Mouse (Mus musculus): ENCODE measurements at regions not wholly inside any gene's neighbourhood (a gene's known extent, or its start where the extent isn't known, plus 50 kb on each side); places are given as distances from the start of the nearest gene placed in this dataset.

- DNase-seq (ENCODE audit: low spot score) (peak; percentile 66), ATAC-seq (ENCODE audit: low FRiP score, low read depth) (peak; percentile 37; the same call in 1 of the 2 replicates)
- Histone ChIP-seq H3K36me3 (ENCODE audit: control insufficient read depth, insufficient read depth, low read length) (no peaks in the 10 kb centered on the region), H3K4me2 (replicated peaks; ENCODE audit: low read depth, low read length, severe bottlenecking) (no peak overlapping the region), H3K27ac (replicated peaks; ENCODE audit: low read depth, low read length) (no peak overlapping the region), H3K27me3 (ENCODE audit: control insufficient read depth, insufficient read depth, low read length) (no peaks in the 10 kb centered on the region), H3K4me1 (ENCODE audit: control insufficient read depth, insufficient read depth, low read length) (no peaks in the 10 kb centered on the region), H3K4me3 (replicated peaks; ENCODE audit: low read length) (no peak overlapping the region), H3K9ac (ENCODE audit: low read depth, low read length, severe bottlenecking) (no peak overlapping the region), H3K9me3 (ENCODE audit: control insufficient read depth, low read length) (no peaks in the 10 kb centered on the region)
- WGBS, result 39% methylated on average over 6 of the region's 6 CpGs
- no peak for TF ChIP-seq POLR2A (IDR thresholded peaks at IDR 0.05; ENCODE audit: borderline replicate concordance, extremely low read depth, insufficient read depth, insufficient read length)
Measured at GRCm38 (mm10) chr16:42808864-42809263, 66.8 kb upstream of the Zbtb20 start.

- 0 out of 2 replicates have a peak, but pooled peaks cover 3% of the 10 kb centered on the region for H3K4me1 ChIP-seq (ENCODE audit: control insufficient read depth, insufficient read depth, low read length)
- TF ChIP-seq POLR2A (IDR thresholded peaks at IDR 0.05; ENCODE audit: borderline replicate concordance, extremely low read depth, insufficient read depth, insufficient read length), result no peak
- H3K9ac ChIP-seq (ENCODE audit: low read depth, low read length, severe bottlenecking), result no peak overlapping the region
- H3K27me3 ChIP-seq (ENCODE audit: control insufficient read depth, insufficient read depth, low read length), result no peaks in the 10 kb centered on the region
- H3K36me3 ChIP-seq (ENCODE audit: control insufficient read depth, insufficient read depth, low read length), result no peaks in the 10 kb centered on the region
- 88% methylated on average over 2 of the region's 2 CpGs for WGBS
- H3K4me2 ChIP-seq (replicated peaks; ENCODE audit: low read depth, low read length, severe bottlenecking), result no peak overlapping the region
- no peak overlapping the region for H3K27ac ChIP-seq (replicated peaks; ENCODE audit: low read depth, low read length)
- no peak for ATAC-seq (ENCODE audit: low FRiP score, low read depth)
- no peak overlapping the region for H3K4me3 ChIP-seq (replicated peaks; ENCODE audit: low read length)
- no peak for DNase-seq (ENCODE audit: low spot score)
- H3K9me3 ChIP-seq (ENCODE audit: control insufficient read depth, low read length), result no peaks in the 10 kb centered on the region
Measured at GRCm38 (mm10) chr16:42807536-42807935, 68.1 kb upstream of the Zbtb20 start.

DNA sequence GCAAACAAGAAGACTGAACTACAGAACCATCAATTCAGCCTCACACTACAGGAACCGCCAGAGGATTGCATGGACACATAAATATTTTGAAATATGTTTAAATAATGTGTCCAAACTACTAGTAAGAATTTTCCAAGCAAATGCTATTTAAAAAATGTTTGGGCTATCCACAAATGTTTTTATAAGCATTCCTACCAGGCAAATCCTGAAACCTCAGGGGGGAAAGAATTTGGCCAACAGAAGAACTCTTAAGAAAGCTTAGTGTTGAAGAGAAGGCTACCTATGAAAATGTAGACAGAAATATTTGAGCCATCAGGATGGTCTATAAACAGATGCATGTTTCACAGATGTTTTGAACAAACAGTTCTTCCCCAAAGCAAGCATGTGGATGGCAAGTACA lies 72.1 kb upstream of the Zbtb20 start:
- 0 out of 2 replicates have a peak, but pooled peaks cover 3% of the 10 kb centered on the region for H3K4me1 ChIP-seq (ENCODE audit: control insufficient read depth, insufficient read depth, low read length)
- no peaks in the 10 kb centered on the region; the same call in 1 of the 2 replicates for H3K9me3 ChIP-seq (ENCODE audit: control insufficient read depth, low read length)
- DNase-seq (ENCODE audit: low spot score) (peak; percentile 16), ATAC-seq (ENCODE audit: low FRiP score, low read depth) (no peak)
- no peak for TF ChIP-seq POLR2A (IDR thresholded peaks at IDR 0.05; ENCODE audit: borderline replicate concordance, extremely low read depth, insufficient read depth, insufficient read length)
- no peaks in the 10 kb centered on the region for H3K27me3 ChIP-seq (ENCODE audit: control insufficient read depth, insufficient read depth, low read length)
- no peak overlapping the region for H3K4me3 ChIP-seq (replicated peaks; ENCODE audit: low read length)
- no peak overlapping the region for H3K4me2 ChIP-seq (replicated peaks; ENCODE audit: low read depth, low read length, severe bottlenecking)
- 74% methylated on average over 1 of the region's 1 CpGs for WGBS
- no peaks in the 10 kb centered on the region for H3K36me3 ChIP-seq (ENCODE audit: control insufficient read depth, insufficient read depth, low read length)
- no peak overlapping the region for H3K9ac ChIP-seq (ENCODE audit: low read depth, low read length, severe bottlenecking)
- H3K27ac ChIP-seq (replicated peaks; ENCODE audit: low read depth, low read length), result no peak overlapping the region

GRCm38 (mm10) chr16:42792571-42792970 lies 83.1 kb upstream of the Zbtb20 start:
- H3K9ac ChIP-seq (ENCODE audit: low read depth, low read length, severe bottlenecking), result no peak overlapping the region
- H3K4me3 ChIP-seq (replicated peaks; ENCODE audit: low read length), result no peak overlapping the region
- H3K4me1 ChIP-seq (ENCODE audit: control insufficient read depth, insufficient read depth, low read length), result no peaks in the 10 kb centered on the region
- DNase-seq (ENCODE audit: low spot score) (peak; percentile 52), ATAC-seq (ENCODE audit: low FRiP score, low read depth) (no peak)
- H3K36me3 ChIP-seq (ENCODE audit: control insufficient read depth, insufficient read depth, low read length), result no peaks in the 10 kb centered on the region
- no peak overlapping the region for H3K27ac ChIP-seq (replicated peaks; ENCODE audit: low read depth, low read length)
- no peaks in the 10 kb centered on the region for H3K9me3 ChIP-seq (ENCODE audit: control insufficient read depth, low read length)
- TF ChIP-seq POLR2A (IDR thresholded peaks at IDR 0.05; ENCODE audit: borderline replicate concordance, extremely low read depth, insufficient read depth, insufficient read length), result no peak
- H3K27me3 ChIP-seq (ENCODE audit: control insufficient read depth, insufficient read depth, low read length), result no peaks in the 10 kb centered on the region
- no peak overlapping the region for H3K4me2 ChIP-seq (replicated peaks; ENCODE audit: low read depth, low read length, severe bottlenecking)
- 32% methylated on average over 2 of the region's 2 CpGs for WGBS

- 14% methylated on average over 4 of the region's 4 CpGs for WGBS
- Histone ChIP-seq H3K9ac (ENCODE audit: low read depth, low read length, severe bottlenecking) (no peak overlapping the region), H3K4me3 (replicated peaks; ENCODE audit: low read length) (no peak overlapping the region), H3K4me2 (replicated peaks; ENCODE audit: low read depth, low read length, severe bottlenecking) (no peak overlapping the region), H3K9me3 (ENCODE audit: control insufficient read depth, low read length) (no peaks in the 10 kb centered on the region), H3K27me3 (ENCODE audit: control insufficient read depth, insufficient read depth, low read length) (no peaks in the 10 kb centered on the region), H3K36me3 (ENCODE audit: control insufficient read depth, insufficient read depth, low read length) (no peaks in the 10 kb centered on the region), H3K4me1 (ENCODE audit: control insufficient read depth, insufficient read depth, low read length) (0 out of 2 replicates have a peak, but pooled peaks cover 6% of the 10 kb centered on the region), H3K27ac (replicated peaks; ENCODE audit: low read depth, low read length) (no peak overlapping the region)
- ATAC-seq (ENCODE audit: low FRiP score, low read depth) (no peak), DNase-seq (ENCODE audit: low spot score) (no peak)
- no peak for TF ChIP-seq POLR2A (IDR thresholded peaks at IDR 0.05; ENCODE audit: borderline replicate concordance, extremely low read depth, insufficient read depth, insufficient read length)
Measured at GRCm38 (mm10) chr16:42784712-42785111, 91.0 kb upstream of the Zbtb20 start.

DNA sequence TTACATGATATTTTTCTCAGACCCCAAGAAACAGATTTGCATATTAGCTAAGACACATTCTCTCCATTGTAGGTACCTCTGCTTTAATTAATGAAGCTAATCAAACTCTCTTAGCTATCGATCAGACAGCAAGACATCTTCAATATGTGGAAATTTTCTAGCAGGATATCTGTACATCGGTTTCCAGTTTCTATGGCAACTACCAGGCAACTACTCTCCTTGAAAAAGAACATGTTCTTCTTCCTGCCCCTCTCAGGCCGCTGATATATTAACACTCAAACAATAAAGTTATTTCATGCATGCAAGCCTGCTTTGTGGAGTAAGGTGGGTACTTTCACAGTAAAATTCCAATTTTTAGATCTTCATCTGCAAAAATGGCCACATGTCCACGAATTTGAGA lies 91.7 kb upstream of the Zbtb20 start:
- no peaks in the 10 kb centered on the region for H3K9me3 ChIP-seq (ENCODE audit: control insufficient read depth, low read length)
- H3K36me3 ChIP-seq (ENCODE audit: control insufficient read depth, insufficient read depth, low read length), result no peaks in the 10 kb centered on the region
- no peaks in the 10 kb centered on the region for H3K27me3 ChIP-seq (ENCODE audit: control insufficient read depth, insufficient read depth, low read length)
- no peak for DNase-seq (ENCODE audit: low spot score)
- ATAC-seq (ENCODE audit: low FRiP score, low read depth), result no peak
- no peak overlapping the region for H3K9ac ChIP-seq (ENCODE audit: low read depth, low read length, severe bottlenecking)
- 52% methylated on average over 4 of the region's 4 CpGs for WGBS
- H3K4me3 ChIP-seq (replicated peaks; ENCODE audit: low read length), result no peak overlapping the region
- no peak for TF ChIP-seq POLR2A (IDR thresholded peaks at IDR 0.05; ENCODE audit: borderline replicate concordance, extremely low read depth, insufficient read depth, insufficient read length)
- H3K4me1 ChIP-seq (ENCODE audit: control insufficient read depth, insufficient read depth, low read length), result 0 out of 2 replicates have a peak, but pooled peaks cover 6% of the 10 kb centered on the region
- H3K4me2 ChIP-seq (replicated peaks; ENCODE audit: low read depth, low read length, severe bottlenecking), result no peak overlapping the region
- H3K27ac ChIP-seq (replicated peaks; ENCODE audit: low read depth, low read length), result no peak overlapping the region
